ENCODE assay signal across 30 mouse cellular contexts in the genomic region with DNA sequence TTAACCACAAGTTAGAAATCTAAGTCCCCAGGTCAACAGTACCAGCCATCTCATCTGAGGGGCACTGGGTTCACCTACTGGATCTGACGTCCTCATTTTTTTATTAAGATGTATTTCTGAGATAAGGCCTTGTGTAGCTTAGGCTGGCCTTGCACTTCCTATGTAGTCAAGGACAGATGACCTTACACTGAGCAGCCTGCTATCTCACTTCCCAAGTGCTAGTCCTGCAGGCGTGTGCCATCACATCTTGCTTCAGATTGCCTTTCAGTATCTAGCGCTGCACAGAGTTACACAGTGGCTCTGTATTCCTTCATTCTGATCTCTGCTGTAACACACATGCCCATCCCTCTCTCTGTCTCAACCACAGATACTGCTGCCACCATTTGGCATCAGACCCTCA. TPM values are rescaled to one million over a fixed set of nuclear protein-coding genes. Genes with fewer than 3 reads are reported as not detected.
"Had no signal": no experiment of that assay in that cellular context is flagged by ENCODE, and none has a peak within 500 bp of the region (broad histone marks: within the 10 kb centered on the region; RNA-seq: fewer than 3 reads in every experiment).

No protein-coding gene starts in this region.

- DNase-seq: heart, postnatal 10 days; heart, postnatal 14 days; heart, postnatal 36 days; heart, postnatal 4 days; kidney, adult 11 months; kidney, adult 18-20 months; kidney, adult 2 months; kidney, adult 8-10 months; kidney, adult 9 months; kidney, postnatal 10 days; kidney, postnatal 14 days; kidney, postnatal 25 days; kidney, postnatal 36 days; kidney, postnatal 4 days; layer of hippocampus, adult 9-11 months; layer of hippocampus, postnatal 36 days had no signal

RNA-seq across cellular contexts. Expression of a gene that starts 16.0 kb away (rescaled TPM):
- total RNA-seq: heart, postnatal 10 days; heart, postnatal 14 days; heart, postnatal 25 days; heart, postnatal 36 days; heart, postnatal 4 days; hematopoietic stem cell, adult 5-6 weeks had no signal
- polyA plus RNA-seq: heart, postnatal 0 days; inflammation-experienced regulatory T-cells, adult 6 months; kidney, adult 2 months had no signal

RNA-seq across cellular contexts. Expression of a gene that starts 27.1 kb away (rescaled TPM):
- total RNA-seq: heart, postnatal 10 days; heart, postnatal 14 days; heart, postnatal 25 days; heart, postnatal 36 days; heart, postnatal 4 days; hematopoietic stem cell, adult 5-6 weeks had no signal
- polyA plus RNA-seq: heart, embryonic 12.5 days; heart, embryonic 13.5 days; heart, embryonic 14.5 days; heart, embryonic 15.5 days; heart, embryonic 16.5 days; heart, postnatal 0 days; inflammation-experienced regulatory T-cells, adult 6 months; intestine, embryonic 14.5 days; intestine, embryonic 15.5 days; intestine, postnatal 0 days; kidney, adult 2 months; kidney, embryonic 14.5 days; large intestine, adult 2 months had no signal
